Mouse (Mus musculus) erythroblast, embryonic 14.5 days (primary cell): ENCODE data around the gene Usb1.

Experiments
- GATA1 ChIP-seq: IDR thresholded peaks from 2 replicates; pipeline ENCODE4 v1.6.1; 2012; ENCODE audit warnings: low read length, inconsistent platforms, mixed read lengths
- TAL1 ChIP-seq: IDR thresholded peaks from 3 replicates; pipeline ENCODE4 v1.6.1; 2012; ENCODE audit warnings: low read length, inconsistent platforms, mixed read lengths

- TF ChIP-seq GATA1 (no peak), TAL1 (no peak)
Observed at GRCm38 (mm10) chr8:95374429-95374828, 42.3 kb downstream of the Usb1 start.
